Mouse (Mus musculus) cerebellum, adult 8-10 months (tissue): ENCODE results near the gene Zbtb46.

Source experiments
- DNase-seq: peaks from one replicate; pipeline ENCODE4 v3.0.0; 2022

Gene Zbtb46

GRCm38 (mm10) chr2:181397207-181397761 lies 61.9 kb downstream of the Zbtb46 start:
- no peak for DNase-seq

- DNase-seq = no peak
Measured at GRCm38 (mm10) chr2:181394086-181394485, 65.1 kb downstream of the Zbtb46 start.

DNA sequence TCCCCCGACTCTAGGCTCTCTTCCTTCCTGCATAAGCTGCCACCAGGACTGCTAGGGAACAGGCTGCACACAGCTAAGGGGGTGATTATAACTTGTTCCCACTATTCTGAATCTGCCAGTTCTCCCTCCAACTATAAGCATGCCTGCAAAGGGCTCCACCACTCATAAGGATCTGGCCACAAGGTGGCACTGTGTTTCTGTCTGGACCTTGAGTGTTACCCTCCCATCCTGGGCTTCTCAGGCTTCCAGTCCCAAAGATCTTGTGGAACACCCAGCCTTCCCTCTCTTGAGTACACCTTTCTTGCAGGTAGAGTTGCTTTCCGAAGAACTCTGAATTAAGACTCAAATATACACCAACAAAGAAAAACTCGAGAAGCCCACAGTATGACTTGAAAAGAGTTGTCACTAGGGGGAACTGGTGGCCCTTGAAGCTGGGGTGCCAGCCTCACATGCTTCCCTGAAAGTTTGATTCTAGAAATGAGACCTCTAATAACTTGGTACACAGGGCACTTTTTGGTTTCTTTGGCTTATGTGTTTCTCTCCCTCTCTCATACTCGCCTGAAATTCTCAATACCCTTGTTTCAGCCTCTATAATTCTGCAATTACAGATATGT lies 66.5 kb downstream of the Zbtb46 start:
- DNase-seq = peak; percentile 89

DNA sequence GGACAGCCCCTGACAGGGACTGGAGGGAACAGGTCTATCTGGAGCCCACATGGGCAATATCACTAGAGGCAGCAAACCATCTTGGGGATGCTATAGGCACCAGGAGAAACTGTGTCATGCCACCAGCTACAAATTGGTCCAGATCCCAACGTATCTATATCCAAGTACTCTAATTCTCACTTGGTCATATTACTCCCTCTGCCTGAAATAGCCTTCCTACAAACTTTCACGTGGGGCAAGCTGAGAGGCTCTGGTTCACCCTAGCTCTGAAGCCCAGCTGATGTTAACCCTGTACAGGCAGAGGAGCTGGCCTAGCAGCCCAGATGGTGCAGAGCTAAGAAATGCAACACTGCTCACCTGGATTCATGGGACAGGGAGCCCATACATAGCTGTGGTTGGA lies 67.7 kb downstream of the Zbtb46 start:
- no peak for DNase-seq

DNA sequence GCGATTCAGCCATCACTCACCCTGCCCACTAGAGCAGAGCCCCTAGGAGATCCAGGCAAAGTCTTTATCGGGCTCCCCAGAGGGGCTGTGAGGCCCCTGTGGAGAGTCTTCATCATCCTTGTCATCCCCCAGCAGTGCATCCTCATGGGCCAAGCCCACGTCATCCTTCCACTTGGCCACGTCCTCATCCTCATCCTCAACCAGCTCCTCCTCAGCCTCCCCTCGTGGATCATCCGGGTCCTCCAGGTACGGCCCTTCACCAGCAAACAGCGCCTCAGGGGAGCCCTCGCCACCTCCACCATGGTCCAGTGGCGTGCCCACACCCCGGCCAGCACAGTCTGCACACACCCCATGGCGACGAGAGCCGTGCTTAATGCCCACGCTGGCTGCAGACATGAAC lies 68.2 kb downstream of the Zbtb46 start:
- DNase-seq = no peak

DNA sequence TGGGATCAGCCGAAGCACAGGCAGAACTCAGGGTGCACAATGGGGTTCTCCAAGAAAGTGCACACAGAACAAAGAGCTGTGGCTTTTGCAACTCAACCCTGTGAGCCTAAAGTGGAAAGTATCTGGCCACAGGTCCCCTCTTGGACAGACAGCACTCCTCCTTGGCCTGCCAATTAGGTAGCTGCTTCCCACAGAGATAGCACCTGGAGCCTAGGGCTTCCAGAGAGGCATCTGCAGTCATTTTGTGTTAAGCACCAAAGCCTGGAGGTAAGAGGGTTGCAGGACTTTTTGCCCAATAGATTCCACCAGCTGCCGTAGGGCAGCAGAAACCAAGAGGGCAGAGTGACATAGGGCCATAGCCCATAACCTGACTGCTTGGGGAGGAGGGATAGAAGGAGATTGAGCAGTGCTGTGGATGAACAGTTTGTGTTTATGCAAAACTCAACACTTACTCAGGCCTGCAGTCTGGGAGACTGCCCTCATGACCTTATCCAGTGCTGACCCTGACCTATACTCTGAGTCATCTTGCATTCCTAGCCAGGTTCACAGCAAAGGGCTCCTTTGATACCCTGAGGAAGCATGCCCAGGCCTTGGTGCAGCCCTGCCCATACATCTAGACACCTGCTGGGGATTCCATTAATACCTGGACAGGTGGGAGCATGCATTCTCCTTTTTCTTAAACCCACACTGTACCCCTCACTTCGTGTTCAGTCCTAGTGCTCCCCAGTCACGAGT lies 68.9 kb downstream of the Zbtb46 start:
- DNase-seq = peak; percentile 56

DNA sequence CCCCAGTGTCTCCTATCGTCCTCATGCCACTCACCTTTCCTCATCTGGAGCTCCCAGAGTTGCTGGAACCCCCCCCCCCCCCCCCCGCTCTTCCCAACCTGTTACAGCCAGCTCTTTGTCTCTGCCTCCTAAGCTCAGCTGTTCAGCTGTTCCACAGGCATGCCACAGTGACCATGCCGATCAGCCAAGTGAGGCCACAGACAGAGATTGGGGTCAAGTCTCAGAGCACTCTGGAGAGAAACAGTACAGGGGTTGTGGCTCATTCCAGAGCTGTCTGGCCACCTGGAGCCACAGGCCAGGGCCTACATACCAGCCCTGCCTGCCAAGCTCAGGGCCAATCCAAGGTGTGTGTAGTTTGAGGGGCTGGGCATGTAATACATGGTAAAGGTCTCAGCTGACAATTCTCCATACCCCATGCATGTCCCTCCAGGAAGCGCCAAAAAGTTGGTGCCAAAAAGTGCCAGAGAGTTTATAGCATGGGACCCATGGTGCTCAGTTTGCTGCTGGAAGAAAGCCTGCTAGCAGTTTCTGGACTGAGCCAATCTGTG lies 72.5 kb downstream of the Zbtb46 start:
- no peak for DNase-seq

DNA sequence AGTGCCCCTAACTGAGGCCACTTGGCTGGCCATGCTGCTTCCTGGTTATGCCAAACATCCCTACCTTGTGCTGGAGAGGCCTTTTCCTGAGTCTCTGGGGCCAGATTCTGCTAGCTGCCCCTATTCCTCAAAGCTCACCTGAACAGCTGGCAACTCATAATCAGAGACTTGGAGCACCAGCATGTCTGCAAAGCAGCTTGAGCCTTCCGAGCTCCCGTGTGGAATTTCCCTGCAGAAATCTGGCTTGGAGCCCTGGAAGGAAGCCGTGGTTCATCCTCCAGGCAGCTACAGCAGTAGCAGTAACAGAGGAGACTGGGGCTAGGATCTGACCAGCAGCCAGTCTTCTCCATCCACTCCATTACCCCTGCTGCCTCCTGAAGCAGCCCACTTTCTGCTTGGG lies 73.3 kb downstream of the Zbtb46 start:
- peak; percentile 80 for DNase-seq

- peak; percentile 36 for DNase-seq
Measured at GRCm38 (mm10) chr2:181384919-181385391, 74.3 kb downstream of the Zbtb46 start.

DNA sequence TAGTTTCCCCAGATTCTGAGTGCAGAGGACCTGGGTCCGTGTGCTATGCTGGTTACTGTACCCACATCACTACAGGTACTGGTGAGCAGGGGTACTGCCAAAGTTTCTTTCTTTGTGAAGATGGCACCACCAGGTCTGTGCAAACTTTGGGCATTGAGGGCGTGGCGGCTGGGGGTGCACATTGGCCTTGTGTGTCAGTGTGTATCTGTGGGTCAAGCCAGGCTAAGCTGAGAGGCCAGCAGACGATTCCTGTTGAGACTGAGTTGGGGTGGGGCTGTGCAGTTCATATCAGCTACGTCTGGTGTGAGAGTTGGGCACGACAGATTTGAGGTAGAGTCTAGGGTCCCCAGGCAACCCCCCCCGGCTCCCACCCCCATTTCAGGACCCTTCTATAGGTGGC lies 74.8 kb downstream of the Zbtb46 start:
- no peak for DNase-seq

DNA sequence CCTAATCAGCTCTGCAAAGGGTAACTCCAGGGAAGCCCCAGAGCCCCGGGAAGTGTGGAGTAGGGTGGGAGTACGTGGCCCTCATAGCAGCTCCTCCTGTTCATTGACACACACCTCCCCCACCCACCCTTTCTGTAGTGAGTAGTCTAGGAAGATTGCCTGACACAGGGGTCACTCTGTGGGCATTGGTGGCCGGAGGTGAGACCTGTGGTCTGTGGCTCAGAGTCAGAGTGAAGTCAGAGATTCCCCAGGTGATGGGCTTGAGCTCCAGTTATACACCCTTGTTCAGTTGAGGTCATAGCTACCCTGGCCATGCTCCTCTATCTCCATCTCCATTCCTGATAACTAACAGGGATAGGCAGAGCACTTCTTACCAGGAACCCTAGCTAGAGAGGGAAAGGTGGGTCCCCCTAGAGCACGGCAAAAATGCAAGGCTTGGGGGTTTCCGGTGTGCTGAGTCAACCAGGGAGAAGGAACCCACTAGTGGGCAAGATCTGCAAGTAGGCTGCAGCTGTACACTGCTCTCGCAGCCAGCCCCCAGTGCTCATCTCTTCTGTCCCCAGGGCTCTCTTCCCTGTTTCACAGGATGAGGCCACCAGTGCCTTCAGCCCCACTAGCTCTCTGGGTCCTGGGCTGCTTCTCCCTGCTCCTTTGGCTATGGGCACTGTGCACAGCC lies 77.5 kb downstream of the Zbtb46 start:
- no peak for DNase-seq

DNA sequence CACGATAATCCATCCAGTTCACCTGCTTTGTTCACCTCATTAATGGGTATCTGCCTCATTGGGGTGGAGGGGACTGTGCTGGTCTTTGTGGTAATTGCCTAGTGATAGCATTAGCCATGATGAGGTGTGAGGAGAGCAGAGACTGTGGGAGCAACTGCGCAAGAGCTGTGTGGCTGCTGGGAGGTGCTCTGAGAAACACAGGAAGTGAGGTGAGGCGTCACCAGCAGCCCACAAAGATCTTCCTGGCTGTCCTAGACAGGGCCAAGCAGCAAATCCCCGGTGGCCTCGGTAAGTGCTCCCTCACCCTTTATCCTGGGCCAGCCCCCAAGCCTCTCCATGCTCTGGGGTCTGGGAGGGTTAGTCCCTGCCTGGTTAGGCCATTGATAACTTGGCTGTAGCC lies 78.1 kb downstream of the Zbtb46 start:
- no peak for DNase-seq

DNA sequence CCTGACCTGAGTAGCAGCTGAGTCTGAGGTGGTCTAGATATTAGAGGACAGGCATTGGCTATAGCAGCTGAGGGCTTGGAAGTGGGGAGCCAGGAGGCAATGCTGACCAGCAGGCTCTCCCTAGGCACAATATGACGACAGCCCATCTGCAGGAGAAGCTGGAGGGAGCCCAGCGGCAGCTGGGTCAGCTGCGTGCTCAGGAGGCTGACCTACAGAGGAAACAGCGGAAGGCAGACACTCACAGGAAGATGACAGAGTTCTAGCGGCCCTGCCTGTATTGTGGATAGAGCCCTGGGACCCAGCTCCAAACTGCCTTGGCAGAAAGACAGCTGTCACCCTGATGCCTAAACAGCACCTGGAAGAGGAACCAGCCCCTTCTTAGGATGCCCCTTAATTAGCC lies 79.0 kb downstream of the Zbtb46 start:
- DNase-seq = no peak

DNA sequence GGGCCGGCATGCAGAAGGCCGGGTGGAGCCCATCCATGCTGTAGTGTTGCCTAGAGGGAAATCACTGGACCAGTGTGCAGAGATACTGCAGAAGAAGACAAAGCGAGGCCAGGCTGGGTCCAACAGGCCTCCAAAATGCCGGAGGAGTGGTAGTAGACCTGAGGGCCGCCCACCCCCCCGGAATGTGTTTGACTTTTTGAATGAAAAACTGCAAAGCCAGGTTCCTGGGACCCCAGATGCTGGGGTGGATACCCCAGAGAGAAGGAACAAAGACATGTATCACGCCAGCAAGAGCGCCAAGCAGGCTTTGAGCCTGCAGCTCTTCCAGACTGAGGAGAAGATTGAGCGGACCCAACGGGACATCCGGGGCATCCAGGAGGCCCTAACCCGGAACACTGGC lies 79.4 kb downstream of the Zbtb46 start, which contains the start of gene Lime1:
Gene Lime1, plus strand, starts transcription at position 301 of the 400 bp plus-strand sequence.
- DNase-seq = no peak

GRCm38 (mm10) chr2:181378701-181379100 lies 80.5 kb downstream of the Zbtb46 start:
- no peak for DNase-seq

DNA sequence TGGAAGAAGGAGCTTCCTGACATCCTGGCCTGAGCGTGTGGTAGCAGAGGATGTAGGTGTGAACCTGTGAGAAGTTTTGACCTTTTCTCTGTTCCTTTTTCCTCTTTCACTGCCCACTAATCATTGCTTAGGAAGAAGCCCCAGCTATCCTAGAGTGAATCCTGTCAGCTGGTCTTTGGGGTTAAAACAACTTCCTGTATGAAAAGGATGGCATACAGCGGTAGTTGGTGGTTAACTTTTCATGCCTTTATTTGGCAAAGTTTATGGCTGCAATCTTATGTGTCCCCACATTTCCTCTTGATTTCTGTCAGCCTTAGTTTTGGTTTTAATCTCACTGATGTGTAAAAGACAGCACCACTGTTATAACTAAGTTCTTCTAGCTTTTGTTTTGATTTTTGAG lies 82.0 kb downstream of the Zbtb46 start:
- DNase-seq = no peak

GRCm38 (mm10) chr2:181375787-181376186 lies 83.4 kb downstream of the Zbtb46 start:
- DNase-seq = no peak

GRCm38 (mm10) chr2:181370001-181370400 lies 89.2 kb downstream of the Zbtb46 start:
- DNase-seq = no peak

GRCm38 (mm10) chr2:181365655-181366075 lies 93.6 kb downstream of the Zbtb46 start:
- no peak for DNase-seq

DNA sequence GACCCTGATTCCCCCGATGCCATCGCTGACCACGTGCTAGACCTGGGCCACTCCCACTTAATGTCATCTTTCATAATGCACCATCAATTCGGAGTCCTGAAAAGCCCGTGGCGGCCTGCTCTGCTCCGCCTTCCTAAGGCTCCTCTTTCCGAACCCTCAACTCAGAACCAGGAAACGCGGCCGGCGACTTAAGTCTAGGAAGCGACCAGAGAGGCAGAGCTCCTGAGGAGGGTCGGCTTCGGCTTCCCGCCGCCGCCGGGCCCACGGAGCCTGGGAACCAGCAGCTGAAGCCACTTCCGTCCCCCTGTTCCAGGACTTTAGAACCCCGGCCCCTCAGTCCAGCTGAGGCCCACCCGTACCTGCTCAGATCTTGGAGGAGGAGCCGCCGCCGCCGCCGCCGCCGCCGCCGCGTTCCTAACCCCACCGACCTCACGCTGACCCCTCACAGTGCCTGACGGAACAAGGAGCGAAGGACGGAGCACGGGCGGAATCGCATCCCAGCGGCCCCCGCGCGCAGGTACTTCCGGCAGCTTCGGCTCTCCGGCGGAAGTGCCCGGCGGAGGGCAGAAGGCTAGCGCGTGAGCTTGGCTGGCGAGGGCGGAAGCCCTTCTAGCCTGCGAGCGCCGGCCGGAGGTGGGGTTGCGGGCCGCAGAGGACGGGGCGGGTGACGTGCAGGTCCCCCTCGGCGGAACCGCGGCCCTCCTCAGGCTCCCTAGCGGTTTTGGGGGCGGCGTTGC lies 94.2 kb downstream of the Zbtb46 start, which contains the start of the genes Zgpat and Arfrp1:
Gene Zgpat, plus strand, starts transcription at position 69 of the 737 bp plus-strand sequence.
Gene Arfrp1, minus strand, starts transcription at position 545 of the 737 bp plus-strand sequence.
- DNase-seq = peak; percentile 84

DNA sequence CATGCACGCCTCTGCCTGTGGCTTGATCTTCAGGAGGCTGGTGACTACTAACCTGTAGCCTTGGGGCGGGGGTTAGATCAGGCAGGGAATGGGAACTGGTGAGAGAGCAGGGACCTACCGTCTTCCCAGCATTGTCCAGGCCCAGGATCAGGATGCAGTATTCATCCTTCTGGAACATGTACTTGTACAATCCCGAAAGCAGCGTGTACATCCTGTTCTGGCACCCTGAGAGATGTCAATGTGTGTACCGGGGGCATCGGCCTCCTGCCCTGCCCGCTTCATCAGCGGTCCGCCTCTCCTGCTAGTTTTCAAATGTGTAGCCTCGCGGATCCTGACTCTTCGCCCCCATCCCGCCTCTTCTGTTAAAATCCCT lies 94.8 kb downstream of the Zbtb46 start:
- DNase-seq = no peak

GRCm38 (mm10) chr2:181363946-181364345 lies 95.3 kb downstream of the Zbtb46 start:
- no peak for DNase-seq
